ENCODE assay signal across 27 mouse cellular contexts in the genomic region with DNA sequence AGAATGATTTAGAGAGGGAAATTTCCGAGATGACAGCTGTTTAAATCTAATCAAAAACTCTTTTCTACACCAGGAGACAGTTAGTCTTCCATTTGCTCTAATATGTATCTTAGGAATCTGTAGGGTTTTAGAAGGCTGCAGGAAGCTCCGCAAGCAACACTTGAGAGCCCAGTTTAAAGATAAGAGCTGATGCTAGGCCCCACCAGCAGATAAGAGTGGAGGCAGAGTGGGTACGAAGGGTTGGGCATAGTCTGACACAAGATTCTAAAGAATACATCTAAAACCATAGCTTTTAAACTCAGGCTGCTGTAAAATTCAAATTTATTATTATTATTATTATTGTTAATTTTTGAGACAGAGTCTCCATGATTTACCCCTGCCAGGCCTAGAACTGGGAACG.
"Had no signal": no experiment of that assay in that cellular context is flagged by ENCODE, and none has a peak within 500 bp of the region (broad histone marks: within the 10 kb centered on the region; RNA-seq: fewer than 3 reads in every experiment).

No protein-coding gene starts in this region.

- H3K4me2 ChIP-seq: embryonic facial prominence, embryonic 12.5 days; embryonic facial prominence, embryonic 13.5 days; embryonic facial prominence, embryonic 15.5 days; forebrain, embryonic 12.5 days; forebrain, embryonic 13.5 days; forebrain, embryonic 15.5 days had no signal

- H3K4me3 ChIP-seq: embryonic facial prominence, embryonic 10.5 days; embryonic facial prominence, embryonic 12.5 days; embryonic facial prominence, embryonic 13.5 days; embryonic facial prominence, embryonic 15.5 days; erythroblast, embryonic 14.5 days; forebrain, embryonic 10.5 days; forebrain, embryonic 12.5 days; forebrain, embryonic 13.5 days; forebrain, embryonic 15.5 days; gastrocnemius, adult 2 months; heart, adult 2 months had no signal

- H3K9ac ChIP-seq: embryonic facial prominence, embryonic 12.5 days; embryonic facial prominence, embryonic 13.5 days; embryonic facial prominence, embryonic 15.5 days; forebrain, embryonic 12.5 days; forebrain, embryonic 13.5 days; forebrain, embryonic 15.5 days; forebrain, postnatal 0 days had no signal

- H3K27me3 ChIP-seq: embryonic facial prominence, embryonic 12.5 days; embryonic facial prominence, embryonic 13.5 days; embryonic facial prominence, embryonic 15.5 days; forebrain, embryonic 12.5 days; forebrain, embryonic 13.5 days; forebrain, embryonic 15.5 days had no signal

- H3K27ac ChIP-seq: embryonic facial prominence, embryonic 10.5 days; embryonic facial prominence, embryonic 12.5 days; embryonic facial prominence, embryonic 13.5 days; embryonic facial prominence, embryonic 15.5 days; forebrain, embryonic 10.5 days; forebrain, embryonic 12.5 days; forebrain, embryonic 13.5 days; forebrain, embryonic 15.5 days; gastrocnemius, adult 2 months; heart, adult 2 months had no signal

- H3K9me3 ChIP-seq: embryonic facial prominence, embryonic 10.5 days; embryonic facial prominence, embryonic 12.5 days; embryonic facial prominence, embryonic 13.5 days; embryonic facial prominence, embryonic 15.5 days; forebrain, embryonic 10.5 days; forebrain, embryonic 12.5 days; forebrain, embryonic 13.5 days; forebrain, embryonic 15.5 days had no signal

- ATAC-seq: forebrain, embryonic 13.5 days; forebrain, embryonic 14.5 days; forebrain, embryonic 15.5 days; forebrain, embryonic 16.5 days; forebrain, postnatal 0 days had no signal

- H3K36me3 ChIP-seq: embryonic facial prominence, embryonic 10.5 days; embryonic facial prominence, embryonic 12.5 days; embryonic facial prominence, embryonic 13.5 days; embryonic facial prominence, embryonic 15.5 days; forebrain, embryonic 10.5 days; forebrain, embryonic 12.5 days; forebrain, embryonic 15.5 days had no signal

- DNase-seq: cerebellum, adult 8-10 months; cerebellum, adult 9-10 months; cerebellum, adult 9-11 months; cerebellum, postnatal 10 days; cerebellum, postnatal 14 days; cerebellum, postnatal 25 days; cerebellum, postnatal 36 days; embryo, embryonic 11 days; forebrain, postnatal 0 days; gastrocnemius, adult 2 months; gastrocnemius, postnatal 10 days; gastrocnemius, postnatal 14 days; gastrocnemius, postnatal 25 days; gastrocnemius, postnatal 36 days; heart, adult 18-20 months; heart, adult 2 months had no signal
